Mouse (Mus musculus) lung, adult 18-20 months (tissue): ENCODE measurements around the gene Tkfc.

Experiments
- DNase-seq, 2 experiments: peaks; one replicate each; pipeline ENCODE4 v3.0.0; 2022; ENCODE audit warnings: mixed read lengths in 2 of 2

The Tkfc gene

GRCm38 (mm10) chr19:10605293-10605900 is at the start of gene Tkfc, which contains the start of gene Ddb1:
Gene Tkfc, minus strand, starts transcription at chr19:10605654.
Gene Ddb1, plus strand, starts transcription at chr19:10605327.
- DNase-seq = peak; percentile 99

GRCm38 (mm10) chr19:10648156-10648555 is 42.7 kb upstream of the Tkfc start:
- no peak for DNase-seq

- DNase-seq = no peak
Measured at GRCm38 (mm10) chr19:10645616-10646015, 40.2 kb upstream of the Tkfc start.

DNA sequence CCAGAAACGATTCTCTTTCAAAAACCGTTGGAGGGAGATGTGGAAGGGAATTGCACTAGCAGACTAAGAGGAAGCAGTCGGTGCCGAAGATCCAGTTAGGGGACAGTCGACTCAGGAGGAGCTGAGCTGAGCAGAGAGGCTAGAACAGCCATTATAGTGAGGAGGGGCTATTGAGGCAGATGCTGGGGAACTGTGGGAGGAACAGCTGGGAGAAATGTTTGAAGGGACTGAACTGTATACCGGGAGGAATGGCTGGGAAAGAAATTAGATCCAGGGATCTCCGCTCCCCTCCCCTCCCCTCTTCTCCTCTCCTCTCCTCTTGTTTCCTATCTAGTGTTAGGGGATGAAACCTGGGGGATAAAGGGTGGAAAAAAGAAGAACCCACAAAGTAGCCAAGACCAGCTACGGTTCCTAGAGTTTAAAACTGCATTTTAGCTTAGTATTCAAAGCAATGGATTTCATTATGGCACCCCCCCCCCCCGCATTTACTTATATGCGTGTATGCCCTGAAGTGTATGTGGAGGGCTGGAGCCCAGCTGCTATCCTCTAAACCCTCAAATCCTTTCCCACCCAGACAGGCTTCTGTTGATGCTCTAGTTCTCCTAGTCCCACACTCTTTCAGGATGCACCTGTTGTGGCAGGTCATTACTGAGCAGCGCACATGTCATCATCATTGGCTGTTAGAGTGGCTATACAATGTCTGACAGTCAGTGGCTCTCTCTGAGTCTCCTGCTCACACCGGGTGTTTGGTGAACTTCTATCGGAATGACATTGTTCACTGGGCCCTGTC is 35.3 kb upstream of the Tkfc start:
- DNase-seq = no peak

- DNase-seq = no peak
Measured at GRCm38 (mm10) chr19:10640080-10640479, 34.6 kb upstream of the Tkfc start.

DNA sequence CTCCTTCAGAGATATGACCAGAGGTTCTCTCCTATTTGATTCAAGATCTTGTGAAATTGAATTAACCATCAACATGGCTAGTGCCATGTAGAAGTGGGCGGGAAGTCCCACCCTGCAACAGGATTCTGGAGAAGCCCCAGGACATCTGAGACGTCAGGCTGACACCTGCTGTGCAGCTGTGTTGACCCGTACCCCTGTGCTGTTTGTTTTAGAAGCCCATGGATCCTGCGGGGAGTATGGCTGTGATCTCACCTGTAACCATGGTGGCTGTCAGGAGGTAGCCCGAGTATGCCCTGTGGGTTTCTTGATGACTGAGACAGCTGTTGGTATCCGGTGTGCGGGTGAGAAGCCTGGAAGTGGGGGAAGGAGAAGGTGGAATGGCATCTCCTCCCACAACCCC is 32.4 kb upstream of the Tkfc start:
- DNase-seq = no peak

GRCm38 (mm10) chr19:10634872-10635318 is 29.4 kb upstream of the Tkfc start:
- DNase-seq = peak in 1 of 2 experiments; percentile 31

GRCm38 (mm10) chr19:10634106-10634871 is 28.8 kb upstream of the Tkfc start, which contains the start of gene Vwce:
Gene Vwce, plus strand, starts transcription at chr19:10634213.
- peak; percentile 10 to 18 for DNase-seq

GRCm38 (mm10) chr19:10608573-10609240 is 3.3 kb upstream of the Tkfc start:
- DNase-seq = no peak

- DNase-seq = peak in 1 of 2 experiments; percentile 17
Measured at GRCm38 (mm10) chr19:10605901-10606622, 608 bp upstream of the Tkfc start.

DNA sequence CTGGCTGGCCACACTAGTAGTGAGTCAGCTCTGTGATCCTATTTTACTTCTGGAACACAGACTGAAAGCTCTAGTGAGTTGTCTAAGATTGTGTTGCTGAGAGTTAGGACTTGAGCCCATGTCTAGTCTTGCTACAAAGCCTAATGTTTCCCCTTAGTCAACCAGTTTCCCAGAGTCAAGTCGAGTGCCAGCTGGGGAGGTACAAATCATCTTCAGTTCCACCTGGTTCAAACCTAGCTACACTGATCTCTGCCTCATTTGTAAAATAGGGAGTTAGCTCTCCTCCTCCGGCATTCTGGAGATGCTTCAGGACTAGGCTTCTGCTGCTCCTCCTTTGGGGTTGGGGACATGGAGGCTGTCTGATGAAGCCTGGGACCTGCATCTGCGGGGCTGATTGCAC is 920 bp downstream of the Tkfc start:
- DNase-seq = no peak

DNA sequence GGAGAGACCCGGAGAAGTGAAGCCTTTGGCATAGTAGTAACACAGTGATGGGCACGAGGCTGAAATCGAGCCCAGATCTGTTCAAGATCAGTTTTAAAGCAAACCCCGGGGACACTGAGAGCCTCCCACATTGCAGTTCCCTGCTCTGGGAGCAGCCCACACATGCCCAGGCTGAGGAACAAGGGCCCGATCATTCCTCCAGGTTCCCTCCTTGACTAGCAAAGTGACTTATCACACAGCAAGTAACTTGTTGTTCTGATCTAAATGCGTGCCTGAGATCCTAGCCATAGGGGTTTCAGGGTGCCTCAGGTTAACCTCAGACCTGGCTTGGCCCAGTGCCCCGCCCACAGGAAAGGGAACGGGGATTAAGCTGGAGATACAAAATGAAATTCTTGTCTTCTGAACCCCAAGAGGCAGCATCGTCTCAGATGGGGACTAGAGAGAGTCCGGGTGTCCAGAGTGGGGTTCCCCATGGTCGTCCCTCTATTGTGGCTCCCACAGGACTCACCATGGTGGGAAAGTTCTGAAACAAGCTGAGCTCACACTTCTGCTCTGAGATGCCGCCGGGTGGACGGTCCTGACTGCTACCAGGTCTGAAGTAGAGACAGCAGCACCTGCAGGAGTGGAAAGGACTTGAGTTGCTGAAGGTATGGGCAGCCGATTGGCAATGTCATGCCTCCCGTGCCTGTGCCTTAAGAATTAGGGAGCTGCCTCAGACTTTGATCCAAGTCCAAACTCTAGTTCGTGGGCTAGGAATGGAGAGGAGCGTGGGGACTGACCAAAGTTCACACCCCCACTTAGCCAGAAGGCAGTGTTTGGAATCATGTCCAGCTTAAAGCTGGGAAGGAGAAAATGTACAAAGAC is 1.6 kb downstream of the Tkfc start:
- no peak for DNase-seq

- DNase-seq = peak; percentile 85 to 87
Measured at GRCm38 (mm10) chr19:10602787-10603186, 2.7 kb downstream of the Tkfc start.

DNA sequence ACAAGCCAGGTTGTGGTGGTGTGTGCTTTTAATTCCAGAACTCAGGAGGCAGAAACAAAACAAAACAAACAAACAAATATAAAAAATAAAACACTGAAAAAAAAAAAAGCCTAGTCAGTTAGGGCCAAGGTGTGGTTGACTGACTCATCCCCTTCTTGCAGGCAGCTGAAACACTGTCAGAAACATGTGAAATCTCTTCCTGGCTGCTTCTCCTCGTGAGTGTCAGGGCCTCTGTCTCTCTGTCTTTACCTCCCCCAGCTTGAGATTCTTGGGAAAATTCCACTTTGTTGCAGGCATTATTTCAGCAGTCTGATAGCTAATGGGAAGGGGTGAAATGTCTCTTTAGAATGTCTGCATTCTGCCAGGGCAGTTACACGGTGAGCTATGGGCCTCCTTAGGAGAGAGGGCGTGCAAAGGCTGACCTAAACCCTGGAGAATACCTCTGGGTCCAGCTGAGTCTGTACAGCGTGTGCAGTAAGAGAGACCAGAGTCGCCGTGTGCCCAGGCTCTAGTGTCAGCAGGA is 3.1 kb downstream of the Tkfc start:
- no peak for DNase-seq

DNA sequence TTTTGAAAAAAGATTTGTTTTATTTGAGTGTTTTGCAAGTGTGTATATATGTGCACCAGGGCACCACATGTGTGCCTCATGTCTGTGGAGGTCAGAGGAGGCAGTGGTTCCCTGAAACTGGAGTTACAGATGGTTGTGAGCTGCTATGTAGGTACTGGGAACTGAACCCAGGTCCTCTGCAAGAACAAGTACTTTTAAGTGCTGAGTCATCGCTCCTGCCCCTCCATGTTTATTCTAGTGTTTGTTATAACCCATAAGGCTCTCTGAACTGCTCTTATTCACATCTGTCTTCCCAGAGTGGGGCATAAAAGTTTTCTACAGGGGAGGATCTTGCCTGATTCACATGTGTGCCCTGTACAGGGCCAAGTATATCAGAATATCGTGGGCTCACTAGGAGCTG is 5.8 kb downstream of the Tkfc start:
- DNase-seq = no peak

DNA sequence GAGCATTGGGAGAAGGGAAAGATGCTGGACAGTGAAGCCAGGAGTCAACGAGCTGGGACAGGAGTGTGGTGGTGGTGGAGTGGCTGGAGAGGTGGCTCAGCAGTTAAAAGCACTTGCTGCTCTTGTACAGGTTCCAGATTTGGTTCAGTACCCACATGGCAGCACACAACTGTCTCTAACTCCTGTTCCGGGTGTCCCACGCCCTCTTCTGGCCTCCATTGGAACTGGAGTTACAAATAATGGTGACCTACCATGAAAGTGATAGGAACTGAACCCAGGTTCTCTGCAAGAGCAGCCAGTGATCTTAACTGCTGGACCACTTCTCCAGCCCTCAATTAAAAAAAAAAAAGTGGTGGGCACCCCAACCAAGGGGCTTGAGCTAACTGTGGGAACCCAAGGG is 7.3 kb downstream of the Tkfc start:
- no peak for DNase-seq

DNA sequence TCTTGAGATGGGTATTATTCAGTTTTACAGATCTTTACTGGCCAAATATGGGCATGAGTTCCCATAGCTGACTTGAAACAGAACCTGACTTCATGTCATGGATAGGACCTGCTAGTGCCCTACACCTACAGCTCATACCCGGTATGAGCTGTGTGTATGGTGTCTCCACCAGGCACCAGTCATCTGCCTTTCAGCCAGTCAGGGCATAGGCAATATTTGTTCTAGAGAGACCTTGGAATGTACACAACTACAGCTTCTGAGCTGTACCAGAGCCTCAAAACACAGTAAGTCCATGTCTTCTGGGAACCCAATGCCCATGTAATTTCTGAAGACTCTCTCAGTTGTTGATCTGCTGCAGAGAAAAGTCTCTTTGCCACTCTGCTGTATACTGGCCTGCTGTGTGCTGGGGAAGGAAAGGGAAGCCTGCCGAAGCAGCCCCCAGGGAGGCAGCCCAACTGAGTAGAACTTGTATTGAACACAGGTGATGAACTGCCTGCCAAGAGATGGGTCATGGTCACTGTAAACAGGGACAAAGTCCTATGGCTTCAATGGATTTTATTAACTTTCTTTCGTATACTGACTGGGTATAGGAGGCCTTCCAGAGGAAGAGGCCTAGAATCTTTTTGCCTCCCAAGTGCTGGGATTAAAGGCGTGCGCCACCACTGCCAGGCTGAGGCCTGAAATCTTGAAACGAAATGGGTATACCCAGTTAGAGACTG is 13.6 kb downstream of the Tkfc start:
- no peak for DNase-seq

GRCm38 (mm10) chr19:10590301-10590700 is 15.2 kb downstream of the Tkfc start:
- DNase-seq = no peak

DNA sequence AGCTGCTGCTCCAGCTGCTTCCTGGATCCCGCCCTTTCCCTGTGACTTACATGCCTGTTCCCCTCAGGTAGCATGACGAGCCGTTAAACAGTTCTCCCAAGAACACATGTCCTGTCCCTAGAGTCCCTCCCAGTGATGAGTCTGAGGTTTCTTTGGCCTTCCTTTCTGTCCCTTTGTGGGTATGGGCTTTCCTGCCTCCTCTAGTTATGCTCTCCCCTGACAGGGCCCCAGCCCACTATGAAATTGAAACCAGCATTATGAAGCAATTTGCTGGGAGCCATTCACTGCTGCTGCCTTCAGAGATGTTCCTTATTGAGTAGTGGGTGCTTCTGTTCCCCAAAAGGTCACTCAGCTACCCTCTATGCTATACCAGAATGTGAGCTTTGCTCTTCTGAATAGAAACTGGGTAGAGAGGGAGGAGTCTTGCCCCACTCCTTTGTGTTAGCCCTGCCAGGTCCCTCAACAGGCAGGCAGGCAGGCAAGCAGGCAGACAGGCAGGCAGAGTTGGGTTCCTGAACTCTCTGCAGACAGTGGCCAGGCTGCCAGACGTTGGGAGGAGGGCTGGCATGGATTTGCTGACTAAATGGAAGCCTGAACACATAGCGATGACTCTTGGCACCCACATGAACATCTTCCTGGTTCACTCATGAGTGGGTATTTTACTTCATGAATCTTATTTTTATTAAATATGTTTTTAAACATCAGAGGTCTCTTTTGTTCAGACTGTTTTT is 16.2 kb downstream of the Tkfc start:
- DNase-seq = no peak
